Mouse (Mus musculus) fibroblast of lung, adult 2 months (primary cell): ENCODE results near the gene Sdhaf4.

Experiments
- DNase-seq: peaks from one replicate; pipeline ENCODE4 v3.0.0-alpha.2; 2011; ENCODE audit warnings: low read depth

Sdhaf4 gene

DNA sequence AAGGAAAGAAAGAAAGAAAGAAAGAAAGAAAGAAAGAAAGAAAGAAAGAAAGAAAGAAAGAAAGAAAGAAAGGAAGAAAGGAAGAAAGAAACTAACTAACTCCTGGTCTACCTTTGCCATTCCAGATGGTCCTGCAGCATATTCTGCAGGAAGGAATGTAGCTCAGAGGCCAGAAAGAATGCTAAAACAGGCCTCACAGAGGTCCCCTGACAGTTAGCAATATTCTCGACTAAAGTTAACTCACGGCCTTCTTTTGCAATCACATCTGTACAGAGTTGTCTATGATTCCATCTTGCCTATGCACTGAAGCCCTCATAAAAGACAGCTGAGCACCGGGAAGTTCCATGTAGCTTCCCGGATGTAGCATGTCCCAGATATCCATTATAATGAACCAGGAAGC is 49.9 kb downstream of the Sdhaf4 start:
- no peak for DNase-seq

DNA sequence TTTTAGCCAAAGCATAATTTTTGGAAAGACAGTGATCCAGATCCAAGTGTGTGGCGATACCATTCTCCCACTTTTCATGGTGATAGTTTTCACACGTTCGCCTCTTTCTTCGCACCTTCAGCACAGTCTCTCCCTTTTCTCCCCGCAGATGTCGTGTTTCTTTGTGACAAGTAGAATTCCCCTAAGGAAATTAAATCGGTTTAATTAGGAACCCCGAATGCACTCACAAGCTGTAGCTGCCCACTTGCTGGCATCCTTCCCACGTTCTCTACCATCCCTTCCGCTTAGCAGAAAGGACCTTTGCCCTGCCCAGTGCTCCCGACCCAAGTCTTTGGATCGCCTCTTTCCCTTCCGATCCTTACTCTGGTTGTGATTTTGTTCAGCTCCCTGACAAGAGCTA is 51.5 kb downstream of the Sdhaf4 start:
- no peak for DNase-seq

DNA sequence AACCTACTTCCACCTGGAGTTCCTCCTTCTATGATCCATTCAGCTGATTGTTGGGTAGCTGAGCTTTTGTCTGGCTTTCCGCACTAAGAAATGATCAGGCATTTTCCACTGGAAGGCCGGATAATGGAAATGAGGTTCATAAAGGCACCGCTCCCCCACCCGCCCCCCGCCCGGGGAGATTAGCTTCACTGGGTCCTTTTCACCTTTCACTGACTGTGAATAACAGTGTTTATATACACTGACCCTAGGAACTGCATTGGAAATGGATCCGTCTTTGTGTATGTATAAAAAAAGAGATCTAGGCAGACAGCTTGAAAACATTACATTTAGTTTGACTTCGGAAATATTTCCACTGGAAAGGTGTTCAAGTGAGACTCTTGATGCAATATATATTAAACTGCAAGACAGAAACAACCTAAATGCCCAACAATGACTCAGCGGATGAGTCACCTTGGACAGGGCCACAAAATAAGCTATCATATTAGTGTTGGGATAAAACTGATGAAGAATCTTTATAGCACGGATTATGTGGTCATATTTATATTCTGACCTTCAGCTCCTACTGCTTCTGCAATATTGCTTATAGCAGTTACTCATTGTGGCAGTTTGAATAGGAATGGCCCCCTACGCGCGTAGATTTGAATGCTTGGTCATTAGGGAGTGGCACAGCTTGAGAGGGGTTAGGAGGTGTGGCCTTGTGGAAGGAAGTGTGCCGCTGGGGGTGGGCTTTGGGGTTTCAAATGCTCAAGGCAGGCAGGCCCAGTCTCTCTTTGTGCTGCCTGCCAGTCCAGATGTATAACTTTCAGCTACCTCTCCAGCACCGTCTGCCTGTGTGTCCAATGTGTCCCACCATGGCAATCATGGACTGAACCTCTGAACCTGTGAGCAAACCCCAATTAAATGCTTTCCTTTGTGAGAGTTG is 56.4 kb downstream of the Sdhaf4 start:
- DNase-seq, result no peak

DNA sequence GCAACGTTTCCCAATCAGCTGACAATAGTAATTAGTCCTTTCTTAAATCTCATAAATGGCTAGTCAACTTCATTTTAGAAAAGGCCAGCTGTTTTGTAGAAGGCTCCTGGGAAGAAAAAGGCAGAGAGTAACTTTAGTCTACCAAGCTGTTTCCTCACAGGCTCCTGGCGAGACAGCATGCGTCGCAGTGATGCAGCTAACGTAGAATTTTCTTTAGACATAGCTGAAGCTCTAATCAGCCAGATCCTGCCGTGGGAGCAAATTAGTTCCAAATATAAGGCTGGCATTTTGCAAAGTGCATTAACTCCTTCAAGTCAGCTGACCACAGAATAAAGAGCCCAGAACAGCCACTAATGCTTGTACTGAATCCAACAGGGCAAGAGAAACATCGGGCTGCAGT is 57.2 kb downstream of the Sdhaf4 start:
- no peak for DNase-seq
